Mouse (Mus musculus): Measurements from ENCODE around the gene Ryr2.

DNA sequence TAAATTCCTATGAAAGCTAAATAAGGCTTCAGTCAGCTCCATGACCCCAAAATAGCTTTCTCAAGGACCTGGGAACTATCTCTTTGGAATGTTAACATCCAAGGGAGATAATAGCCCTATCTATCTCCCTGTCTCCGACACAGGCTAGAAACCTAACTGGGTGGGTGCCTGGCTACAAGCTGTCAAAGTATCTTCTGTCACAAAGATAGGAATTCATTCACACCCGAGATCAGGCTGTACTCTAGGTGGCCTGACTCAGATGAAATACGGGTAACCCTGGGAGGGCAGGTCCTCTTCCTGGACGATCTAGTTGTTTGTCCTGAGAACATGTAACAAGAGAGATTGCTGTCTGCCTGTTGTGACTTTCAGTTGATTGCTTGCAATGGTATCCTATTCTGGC is 69.9 kb downstream of the Ryr2 start:
- TF ChIP-seq CTCF (IDR thresholded peaks at IDR 0.05; ENCODE audit: low read depth) (no peak), EP300 (IDR thresholded peaks at IDR 0.05; ENCODE audit: low read depth) (no peak)

All from liver, embryonic 14.5 days (tissue).